Mouse (Mus musculus): ENCODE data around the gene Gm14295. TPM values are rescaled to one million over a fixed set of nuclear protein-coding genes. Genes with fewer than 3 reads are reported as not detected.
"Not testable (repeated sequence)": the region's sequence is repeated elsewhere in the genome, so short reads cannot be mapped to it uniquely, and the experiment has no call there.

The Gm14295 gene
- total RNA-seq (2021) = 10 to 100 TPM in 1 of 2 experiments, 1 to 10 TPM in 1; 9.1 to 13.8 TPM
- long read RNA-seq, experiment 1, partial matches to known transcripts = 0 of 3 reads
- long read RNA-seq, experiment 1, other reads (novel, unspliced or antisense) = 2 of 3 reads
- long read RNA-seq, experiment 2, partial matches to known transcripts = 0 of 1 reads
- long read RNA-seq, experiment 2, other reads (novel, unspliced or antisense) = 0 of 1 reads

- DNase-seq = not testable (repeated sequence)
Observed at GRCm38 (mm10) chr2:176798312-176798711, at the start of gene Gm14295. Gene Gm14295, plus strand, starts transcription at chr2:176798612.

DNA sequence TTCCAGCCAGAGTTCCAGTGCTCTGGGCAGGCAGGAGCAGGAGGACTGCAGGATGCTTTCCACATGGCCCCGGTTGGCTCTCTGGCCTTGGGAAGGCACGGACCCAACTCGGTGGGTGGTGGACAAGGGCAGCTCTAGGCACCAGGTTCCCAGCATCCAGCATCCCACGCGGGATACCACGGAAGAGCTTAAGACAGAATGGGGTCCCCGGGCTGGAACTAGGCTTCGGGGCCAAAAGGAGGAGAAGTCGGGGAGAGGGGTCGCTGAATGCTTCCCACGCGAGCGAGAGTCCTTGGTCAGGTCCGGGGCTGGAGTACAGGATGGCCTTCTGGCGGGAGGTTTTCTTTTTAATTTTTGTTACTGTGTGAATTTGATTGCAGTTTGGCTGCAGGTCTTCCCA is 373 bp downstream of the Gm14295 start:
- not testable (repeated sequence) for DNase-seq

DNA sequence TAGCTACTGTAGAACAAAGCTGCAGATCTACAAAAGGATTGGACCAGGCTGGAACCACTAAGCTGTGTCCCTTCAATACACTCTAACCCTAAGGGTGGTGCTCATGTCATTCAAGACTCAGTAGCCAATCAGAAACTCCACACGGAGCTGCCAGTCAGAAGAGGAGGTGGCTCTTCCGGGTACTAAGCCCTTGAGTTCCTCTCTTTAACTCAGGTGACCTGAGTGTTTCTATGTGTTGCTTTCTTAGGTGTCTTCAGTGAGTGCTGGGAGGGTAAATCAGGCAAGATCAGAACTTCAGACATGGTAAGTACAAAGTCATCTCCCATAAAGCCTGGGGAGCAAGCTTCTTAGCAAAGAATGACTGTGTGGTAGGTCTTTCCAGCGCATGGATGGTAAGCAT is 32.4 kb downstream of the Gm14295 start, which contains the start of gene Gm14408:
TSS of gene Gm14408 (plus strand) at position 301 of the 400 bp plus-strand sequence.
- DNase-seq = not testable (repeated sequence)

Other genes with a start within 250 kb of the Gm14295 start
- 1 to 10 TPM; 3.2 to 3.8 TPM for gene Gm14308, start 162.3 kb upstream of the Gm14295 start, total RNA-seq (2021)
- gene Zfp973, start 128.1 kb upstream of the Gm14295 start, total RNA-seq (2021) = 10 to 100 TPM; 11.3 to 11.9 TPM
- 10 to 100 TPM in 1 of 2 experiments, 1 to 10 TPM in 1; 9.0 to 14.2 TPM for gene Gm14305, start 90.3 kb upstream of the Gm14295 start, total RNA-seq (2021)
- gene Gm14408, start 32.5 kb downstream of the Gm14295 start, total RNA-seq (2021) = not detected
- 1 to 10 TPM; 6.9 to 9.8 TPM for gene Gm14296, start 129.2 kb downstream of the Gm14295 start, total RNA-seq (2021)
- 10 to 100 TPM; 28.0 to 38.1 TPM for gene Gm14419, start 202.3 kb downstream of the Gm14295 start, total RNA-seq (2021)